Mouse (Mus musculus) c-Kit-positive CD71-negative TER-119-negative erythroid progenitor cells, embryonic 14.5 days (primary cell): ENCODE results near the gene Nfib.
A peak's percentile ranks its signal among the peaks of the same experiment; 100 is the strongest.

Experiments
- DNase-seq: peaks from one replicate; pipeline ENCODE4 v3.0.0-alpha.2; 2013; ENCODE audit warnings: low read depth

The Nfib gene

DNA sequence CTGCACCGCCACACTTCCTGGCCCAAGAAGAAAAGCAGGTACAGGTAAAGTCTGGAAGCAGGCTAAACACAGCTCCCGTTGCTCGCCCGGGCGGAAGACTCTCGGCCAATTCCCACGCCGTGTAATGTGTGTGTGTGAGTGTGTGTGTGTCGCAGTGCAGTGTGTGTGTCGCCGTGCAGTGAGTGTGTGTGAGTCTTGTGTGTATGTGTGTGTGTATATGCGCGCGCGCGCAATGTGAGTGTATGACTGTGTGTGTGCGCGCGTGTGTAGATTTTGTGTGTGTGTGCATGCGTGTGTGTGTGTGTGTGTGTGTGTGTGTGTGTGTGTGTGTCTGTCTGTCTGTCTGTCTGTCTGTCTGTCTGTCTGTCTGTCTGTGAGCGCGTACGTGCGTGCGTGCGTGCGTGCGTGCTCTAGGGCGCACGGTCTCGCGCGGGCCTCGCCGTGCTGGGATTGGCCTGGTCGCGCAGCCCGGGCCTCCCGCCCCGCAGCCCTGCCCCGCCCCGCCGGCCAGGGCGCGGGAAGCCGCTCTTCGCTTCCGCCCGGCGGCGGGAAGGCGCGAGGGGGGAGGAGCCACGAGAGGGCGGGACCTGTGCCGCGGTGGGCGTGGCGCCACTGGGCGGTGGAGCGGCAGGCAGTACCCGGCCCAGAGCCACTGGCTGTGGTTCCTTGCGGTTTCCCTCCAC, 192.7 kb downstream of the Nfib start:
- DNase-seq = peak; percentile 61

DNA sequence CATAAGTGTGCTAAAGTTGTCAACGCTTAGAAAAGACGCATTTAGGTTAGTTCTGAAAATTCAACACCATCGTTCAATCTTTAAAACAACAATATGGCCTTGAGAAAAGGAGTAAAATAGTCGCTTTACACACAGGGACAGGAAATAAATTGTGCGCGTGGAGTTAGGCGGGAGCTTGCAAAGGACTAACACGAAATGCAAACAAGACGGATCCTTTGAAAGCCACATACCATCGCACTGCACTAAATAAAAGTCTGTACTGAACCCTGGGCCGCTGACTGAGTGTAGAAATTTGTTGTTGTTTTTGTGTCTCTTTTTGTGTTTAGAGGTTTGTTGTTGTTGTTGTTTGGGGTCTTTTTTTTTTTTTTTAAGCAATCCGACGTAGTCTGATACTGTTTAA, 193.2 kb downstream of the Nfib start:
- DNase-seq = no peak

DNA sequence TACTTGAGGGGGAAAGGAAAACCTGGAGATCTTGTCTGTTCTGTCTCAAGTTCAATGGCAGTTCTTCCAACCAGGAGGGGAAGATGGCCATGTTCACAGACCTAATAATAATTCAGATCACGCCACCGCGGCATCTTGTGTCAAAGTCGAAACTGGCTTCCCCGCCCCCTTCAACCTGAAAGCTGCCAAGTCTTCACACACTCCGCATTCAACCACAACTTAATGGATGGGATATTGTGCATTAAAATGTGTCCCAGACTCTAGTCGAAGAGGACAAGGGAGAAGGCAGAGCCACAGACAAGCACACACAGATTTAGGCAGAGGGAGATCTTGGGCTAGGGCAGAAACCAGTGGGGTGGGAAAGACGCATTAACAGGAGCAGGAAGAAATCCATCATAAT, 194.0 kb downstream of the Nfib start:
- no peak for DNase-seq

DNA sequence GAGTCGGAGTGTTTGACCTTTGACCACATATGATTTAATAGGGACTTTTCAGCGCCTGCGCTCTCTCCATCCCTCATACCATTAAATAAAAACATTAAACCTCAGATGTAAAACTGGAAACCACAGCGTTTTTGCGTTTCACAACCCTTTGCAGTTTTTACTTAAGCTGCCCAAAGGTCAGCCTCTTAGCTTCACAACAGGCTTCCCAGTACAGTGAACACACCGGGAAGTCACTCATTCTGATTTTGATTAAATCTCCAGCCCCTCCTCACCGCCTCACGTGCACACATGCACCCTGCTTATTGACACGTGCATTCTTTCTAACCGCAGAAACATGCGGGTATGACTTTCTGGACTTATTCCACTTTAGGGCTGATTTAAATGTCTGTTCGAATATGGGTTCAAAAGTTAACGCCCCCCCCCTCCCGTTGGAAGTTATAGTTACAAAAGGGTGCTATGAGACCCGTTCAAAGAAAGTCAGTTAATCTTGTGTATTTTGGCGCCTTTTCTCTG, 194.5 kb downstream of the Nfib start:
- no peak for DNase-seq

DNA sequence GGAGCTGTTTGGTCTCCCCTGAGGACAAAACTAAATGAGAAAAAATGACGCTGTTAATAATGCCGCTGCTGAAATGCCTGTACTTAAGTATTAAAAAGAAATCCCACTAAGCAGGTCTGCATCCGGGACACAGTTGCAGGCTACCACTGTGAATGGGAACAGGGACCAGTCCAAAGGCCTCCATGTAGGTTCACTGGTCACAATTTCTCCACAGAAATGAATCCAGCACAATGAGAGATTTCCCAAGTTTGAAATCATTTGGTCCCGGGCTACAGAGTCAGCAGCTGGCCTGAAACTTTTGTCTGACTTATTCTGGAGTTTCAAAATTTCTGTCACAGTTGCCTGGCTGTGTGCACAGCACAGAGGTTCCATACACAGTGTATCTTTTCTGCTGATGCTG, 195.8 kb downstream of the Nfib start:
- no peak for DNase-seq

DNA sequence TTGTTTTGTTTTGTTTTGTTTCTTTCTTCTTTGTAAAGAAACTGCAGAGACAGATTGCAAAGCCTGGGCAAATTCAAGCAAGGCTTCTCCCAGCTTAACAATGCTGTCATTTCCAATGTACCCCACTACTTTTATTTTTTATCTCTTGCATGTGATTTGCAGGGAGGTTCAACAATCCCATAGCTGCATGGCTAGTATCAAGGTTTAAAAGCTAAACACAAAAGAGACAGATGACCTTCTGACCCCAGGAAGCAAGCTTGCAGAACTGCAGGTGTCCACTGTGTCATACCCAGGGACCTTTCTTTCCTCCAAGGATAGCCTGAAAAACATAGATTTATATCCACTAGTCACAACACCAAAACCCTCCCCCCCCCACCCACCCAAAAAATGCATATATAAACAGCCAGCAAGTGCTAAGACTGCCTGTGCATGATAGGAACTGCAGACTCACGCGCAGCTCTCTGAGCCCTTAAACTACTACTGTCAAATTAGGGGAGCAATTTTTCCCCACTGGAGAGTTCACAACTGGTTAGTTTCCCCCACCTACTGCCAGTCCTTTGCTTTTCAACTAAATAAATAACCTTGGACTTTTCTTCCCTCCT, 196.3 kb downstream of the Nfib start:
- no peak for DNase-seq

DNA sequence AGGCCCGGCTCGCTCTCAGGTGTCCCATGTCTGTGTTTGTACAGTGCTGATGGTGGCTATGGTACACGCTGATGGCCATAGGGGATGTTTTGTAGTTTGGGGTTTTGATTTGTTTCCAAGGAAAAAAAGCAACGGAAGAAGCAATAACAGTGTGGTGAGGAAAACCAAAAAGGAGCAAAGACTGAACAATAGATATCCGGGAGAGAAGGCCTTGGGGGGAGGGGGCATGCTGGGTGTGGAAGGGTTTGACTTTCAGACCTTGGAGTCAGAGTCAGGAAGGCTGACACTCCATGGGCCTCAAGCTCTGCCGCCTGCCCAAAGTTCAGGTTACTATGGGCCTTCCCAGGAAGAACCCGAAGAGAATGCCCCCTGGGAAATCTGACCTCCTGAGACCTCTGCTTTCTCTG, 197.3 kb downstream of the Nfib start:
- no peak for DNase-seq

DNA sequence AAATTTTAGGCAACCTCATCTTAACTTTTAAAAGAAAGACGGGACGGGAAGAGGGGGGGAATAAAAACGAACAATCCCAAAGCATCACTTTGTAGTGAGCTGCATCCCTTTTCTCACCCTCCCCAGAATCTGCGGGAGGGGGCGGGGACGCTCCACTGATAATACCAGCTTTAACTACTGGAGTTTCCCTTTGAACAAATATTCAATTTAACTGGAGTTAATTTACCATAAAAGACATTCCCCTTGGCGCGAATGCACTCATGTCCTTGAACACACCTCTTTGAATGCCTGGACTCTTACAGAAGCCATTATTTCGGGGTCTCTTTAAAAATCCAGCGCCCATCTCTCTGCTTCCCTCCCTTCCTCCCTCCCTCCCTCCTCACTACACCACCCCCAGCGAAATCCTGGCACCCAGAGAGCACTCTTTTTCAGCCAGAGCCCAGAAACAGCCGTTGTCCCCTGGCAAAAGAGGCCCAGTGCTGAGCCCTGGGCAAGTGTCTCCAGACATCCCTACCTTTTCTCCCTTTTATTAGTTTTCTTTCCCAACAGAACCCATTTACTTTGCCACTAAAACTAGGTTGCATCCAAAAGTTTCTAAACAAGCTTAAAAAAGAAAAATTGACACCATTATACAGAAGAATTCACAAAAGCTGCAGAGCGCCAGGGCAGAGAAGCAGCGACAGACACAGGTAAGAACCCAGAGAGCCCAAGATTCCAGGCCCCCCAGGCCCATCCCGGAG, 197.8 kb downstream of the Nfib start:
- DNase-seq = no peak

DNA sequence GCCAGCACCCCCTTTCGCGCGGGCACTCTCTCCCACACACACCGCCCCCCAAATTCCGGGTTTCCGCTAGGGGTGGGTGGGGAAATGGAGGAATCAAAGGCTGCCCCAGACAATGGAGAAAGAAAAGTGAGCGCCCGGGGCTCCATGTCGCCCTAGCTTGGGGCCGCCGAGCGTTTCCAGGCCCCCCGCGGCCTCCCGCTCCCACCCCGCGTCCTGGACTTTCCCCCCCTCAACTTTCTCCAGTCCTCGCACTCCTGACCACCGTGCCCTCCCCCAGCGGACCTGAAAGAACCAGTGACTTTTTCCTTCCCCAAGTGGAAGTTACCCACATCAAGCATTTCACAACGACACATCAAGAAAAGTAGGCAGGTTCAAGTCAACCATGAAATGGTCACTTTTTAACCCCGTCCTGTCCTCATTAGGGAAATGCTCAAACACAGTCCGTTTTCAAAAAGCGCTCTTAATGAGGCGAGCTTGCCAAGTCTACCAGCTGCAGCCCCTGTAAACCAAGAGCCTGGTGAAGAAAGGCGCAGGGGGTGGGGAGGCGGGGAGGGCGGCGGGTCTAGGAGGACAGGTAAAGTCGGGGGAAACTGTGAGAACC, 198.7 kb downstream of the Nfib start:
- DNase-seq = no peak

DNA sequence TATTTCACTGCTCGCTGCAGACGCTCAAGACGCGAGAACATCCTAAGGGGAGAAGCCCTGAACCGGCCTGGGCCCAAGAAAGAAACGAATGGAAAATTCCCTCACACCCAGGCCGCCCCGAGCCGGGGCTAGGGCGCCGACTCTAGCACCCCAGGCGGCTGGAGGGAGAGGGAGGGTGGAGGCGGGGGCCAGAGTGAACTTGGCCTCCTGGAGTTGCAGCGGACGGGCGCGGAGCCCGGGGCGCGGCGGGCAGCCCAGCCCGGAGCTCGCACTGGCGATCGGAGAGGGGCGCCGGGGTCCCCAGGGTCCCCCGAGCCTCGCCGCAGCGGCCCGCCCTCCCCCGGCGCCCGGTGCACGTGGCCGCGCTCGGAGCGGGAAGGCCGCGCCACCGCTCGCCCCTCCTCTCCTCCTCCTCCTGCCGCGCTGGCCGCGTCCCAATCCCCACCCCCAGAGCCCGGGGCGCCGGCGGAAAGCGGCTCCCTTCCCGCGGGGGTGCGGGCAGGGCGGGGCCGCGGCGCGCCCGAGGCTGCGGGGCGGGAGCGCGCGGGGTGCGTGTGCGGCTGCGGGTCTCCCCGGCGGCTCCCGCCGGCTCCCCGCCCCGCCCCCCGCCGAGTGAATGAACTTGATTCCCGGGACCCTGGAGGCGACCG, 199.3 kb downstream of the Nfib start:
- no peak for DNase-seq

DNA sequence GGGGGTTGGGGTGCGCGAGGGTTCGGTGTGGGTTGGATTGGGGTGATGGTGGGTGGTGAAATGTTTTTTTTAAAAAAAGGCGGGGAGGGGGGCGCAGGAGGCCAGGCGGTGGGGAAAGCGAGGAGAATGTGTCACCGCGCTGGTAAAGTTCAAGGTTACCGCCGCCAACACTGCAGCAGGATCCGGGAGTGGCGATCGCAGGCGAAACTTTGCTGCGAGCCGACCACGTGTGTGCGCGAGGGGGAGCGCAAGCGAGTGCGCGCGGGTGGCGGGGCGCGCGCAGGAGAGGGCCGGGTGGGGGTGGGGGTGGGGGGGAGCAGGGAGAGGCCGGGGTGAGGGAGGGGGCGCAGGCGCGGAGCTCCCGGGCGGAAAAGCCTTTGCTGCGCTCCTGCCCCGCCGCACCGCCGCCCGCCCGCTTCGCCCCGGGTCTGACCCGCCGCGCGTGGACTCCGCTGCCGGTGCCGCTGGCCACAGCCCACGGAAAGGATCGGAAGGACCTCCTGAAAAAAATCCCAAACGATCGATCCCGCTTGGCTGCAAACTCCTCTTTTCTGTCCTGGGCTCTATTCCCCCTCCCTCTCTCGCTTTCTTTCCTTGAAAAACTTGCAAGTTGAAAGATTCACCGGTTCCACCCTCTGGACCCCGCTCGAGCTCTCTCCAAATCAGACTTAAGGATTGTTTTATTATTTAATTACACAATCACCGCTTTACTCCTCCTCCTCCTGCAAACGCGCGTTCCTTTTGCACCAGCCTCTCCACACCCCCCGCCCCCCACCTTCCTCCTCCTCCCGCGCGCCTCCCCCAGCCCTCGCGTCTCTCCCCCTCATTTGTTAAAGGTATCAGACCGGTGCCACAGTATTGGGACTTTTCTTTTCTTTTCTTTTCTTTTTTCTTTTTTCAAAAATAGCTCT, 200.2 kb downstream of the Nfib start:
- DNase-seq = no peak

DNA sequence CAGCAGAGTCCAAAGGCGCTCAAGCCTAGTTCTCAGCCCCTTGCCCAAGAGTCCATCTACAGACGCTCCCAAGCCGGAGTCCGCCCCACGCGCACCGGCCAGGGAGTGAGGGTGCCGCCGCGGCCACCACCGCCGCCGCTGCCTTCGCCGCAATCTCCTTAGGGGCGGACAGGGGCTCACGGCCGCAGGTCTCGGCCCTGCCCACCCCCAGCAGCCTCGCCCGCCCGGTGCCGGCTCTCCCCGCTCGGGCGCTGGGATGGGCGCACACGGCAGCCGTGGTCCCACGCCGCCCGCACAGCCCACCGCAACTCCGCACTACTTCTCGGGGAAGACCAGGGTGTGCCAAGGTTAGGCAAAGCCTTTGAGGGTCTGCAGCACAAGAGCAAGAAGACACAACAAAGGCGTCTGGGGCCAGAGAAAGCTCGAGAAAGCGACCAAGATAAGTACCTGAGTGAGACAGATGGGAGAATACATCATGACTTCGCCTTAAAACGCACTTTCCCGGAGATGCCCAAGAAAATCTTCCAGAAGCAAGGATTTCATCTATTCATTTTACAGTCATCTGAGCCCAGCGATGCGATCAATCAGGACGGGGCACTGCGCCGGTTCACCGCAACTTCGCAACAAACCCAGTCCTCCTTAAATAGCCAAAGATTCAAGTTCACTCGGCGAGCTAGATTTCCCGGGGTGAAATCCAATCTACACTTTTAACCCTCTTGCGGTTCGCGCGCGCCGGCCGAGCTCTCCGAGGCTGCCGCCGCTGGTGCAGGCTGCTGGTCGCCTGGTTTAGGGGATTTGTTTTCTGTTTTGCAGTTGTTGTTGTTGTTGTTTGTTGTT, 201.0 kb downstream of the Nfib start:
- DNase-seq = no peak

DNA sequence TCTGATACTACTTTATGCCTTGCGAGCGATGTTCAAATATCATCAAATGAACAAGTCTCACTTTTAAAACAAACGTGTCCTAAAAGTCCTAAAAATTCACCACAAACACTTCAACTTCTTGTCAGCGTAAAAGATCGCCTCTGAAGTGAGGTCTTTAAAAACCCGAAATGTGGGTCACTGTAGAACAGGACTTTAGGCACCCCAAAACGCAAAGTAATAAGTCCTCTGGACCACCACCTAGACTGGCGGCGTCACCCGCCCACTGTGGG, 201.6 kb downstream of the Nfib start:
- DNase-seq = no peak

DNA sequence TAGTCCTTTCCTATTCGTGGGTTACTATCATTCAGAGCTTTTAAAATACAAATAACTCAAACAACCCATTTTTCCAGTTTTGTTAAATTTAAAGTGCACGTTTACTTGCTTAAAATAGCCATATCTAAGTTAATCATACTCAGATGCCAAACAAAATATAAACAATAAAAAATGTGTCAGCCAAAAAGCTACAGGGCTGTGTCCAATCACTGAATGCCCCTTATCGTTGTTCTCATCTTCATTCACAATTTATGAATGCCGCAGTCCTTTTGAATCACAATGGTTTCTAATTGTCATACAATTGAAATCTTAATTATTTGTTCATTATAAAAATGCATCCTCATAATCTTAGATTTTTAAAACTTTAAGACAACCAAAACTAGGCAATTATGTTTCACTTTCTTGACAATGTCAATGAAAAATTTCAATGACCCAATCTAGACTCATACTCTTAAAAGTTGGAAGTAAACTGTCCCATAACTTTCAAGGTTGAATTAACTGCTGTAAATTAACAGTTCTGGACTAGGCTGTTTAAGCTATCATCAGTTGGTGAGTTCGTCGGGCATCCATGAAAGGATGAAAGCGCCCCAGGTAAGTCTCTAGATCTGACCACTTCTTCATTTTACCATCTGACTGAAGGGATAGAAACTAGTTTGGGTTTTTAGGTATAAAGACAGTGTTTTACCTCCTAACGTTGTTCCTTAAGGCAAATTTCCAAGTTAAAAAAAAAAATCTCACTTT, 202.1 kb downstream of the Nfib start:
- DNase-seq = no peak

DNA sequence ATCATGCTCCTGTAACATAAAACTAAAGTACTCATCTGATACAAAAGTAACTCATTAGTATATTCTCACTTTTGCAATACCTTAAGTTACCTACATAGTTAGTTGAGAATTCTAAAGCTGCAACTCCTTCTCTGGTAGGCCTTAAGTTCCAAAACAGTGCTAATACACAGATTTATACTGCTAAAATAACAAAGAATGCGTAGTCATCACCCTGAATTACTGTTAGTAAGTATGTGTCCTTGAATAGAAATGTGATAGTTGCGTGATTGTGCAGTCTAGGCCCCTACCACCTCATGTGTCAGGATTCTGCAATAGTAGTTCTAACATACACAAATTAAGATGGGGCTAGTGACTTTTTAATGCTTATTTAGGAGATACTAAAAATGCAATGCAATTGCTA, 202.9 kb downstream of the Nfib start:
- no peak for DNase-seq

DNA sequence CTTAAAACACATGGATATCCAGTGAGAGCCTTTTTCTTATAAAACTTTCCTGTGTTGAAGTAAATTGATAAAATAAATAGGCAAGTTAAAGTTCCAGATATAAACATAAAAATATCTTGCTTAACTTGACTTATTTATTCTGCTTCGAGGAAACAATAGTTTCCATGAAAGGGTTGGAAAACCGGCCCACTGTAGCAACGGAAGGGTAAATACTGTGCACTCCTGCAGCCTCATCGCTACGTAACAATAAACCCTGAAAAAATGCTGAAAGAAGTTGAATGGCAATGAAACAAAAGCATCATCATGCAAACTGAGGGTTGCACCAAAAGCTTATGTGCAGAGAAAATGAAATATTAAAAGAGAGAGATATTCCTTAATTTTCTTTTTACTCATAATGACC, 203.5 kb downstream of the Nfib start:
- no peak for DNase-seq

DNA sequence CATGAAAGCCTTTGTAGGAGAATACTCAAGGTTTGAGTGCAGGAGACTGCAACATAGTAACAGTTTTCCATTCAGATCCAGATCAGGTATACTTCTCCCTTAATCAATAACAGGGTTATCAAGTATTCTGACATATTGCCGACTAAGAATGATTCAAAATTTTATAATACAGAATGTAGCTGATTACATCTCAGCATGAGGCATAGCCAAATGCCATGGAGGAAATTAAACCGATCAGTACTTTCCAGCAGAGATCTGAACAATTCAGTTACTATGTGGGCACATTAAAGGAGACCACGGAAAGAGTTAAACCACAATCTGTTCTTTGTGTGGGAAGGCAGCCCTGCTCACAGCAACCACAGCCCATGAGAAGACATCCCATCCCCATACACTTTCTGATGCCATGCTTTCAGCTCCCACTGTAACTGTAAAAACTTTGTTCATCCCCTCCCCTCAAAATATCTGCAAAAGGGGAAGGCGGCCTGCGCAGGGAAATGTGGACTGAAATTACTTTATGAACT, 204.9 kb downstream of the Nfib start:
- DNase-seq = no peak

DNA sequence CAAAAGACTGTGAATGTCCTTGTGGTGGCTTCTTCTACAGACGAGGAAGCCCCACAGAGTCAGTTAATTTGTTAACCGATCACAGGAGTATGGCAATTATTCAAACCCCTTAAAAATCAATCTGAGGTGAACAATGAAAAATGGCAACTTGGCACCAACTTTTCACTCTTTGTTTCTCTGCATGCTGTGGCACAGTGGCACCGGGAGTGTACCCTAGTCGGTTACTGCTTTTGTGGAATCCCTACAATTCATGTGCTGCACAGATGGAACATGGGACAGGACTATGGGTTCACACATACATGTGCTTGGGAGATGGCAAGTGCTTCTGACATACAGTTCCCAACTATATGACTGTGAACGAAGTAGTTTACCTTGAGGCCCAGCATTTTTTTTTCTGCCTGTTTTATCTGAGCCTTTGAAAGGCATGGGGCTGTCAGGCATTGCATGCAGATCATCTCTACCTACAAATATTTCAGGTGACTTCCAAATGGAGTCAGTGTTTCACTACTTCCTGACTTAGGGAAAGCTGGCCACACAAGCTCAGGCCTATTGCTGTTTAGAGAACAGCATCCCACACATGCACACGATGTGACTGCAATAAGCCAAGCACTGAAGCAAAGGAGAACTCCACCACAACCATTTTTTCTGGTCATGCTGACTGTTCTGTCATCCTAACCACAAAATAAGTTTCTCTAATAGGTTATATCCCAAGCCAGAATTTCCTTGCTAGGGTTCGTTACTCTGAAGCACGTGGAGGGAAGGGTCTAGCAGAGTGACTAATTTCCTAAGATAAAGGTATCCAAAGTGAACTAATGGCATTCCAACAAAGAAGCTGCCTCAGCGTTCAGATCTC, 205.6 kb downstream of the Nfib start:
- no peak for DNase-seq

DNA sequence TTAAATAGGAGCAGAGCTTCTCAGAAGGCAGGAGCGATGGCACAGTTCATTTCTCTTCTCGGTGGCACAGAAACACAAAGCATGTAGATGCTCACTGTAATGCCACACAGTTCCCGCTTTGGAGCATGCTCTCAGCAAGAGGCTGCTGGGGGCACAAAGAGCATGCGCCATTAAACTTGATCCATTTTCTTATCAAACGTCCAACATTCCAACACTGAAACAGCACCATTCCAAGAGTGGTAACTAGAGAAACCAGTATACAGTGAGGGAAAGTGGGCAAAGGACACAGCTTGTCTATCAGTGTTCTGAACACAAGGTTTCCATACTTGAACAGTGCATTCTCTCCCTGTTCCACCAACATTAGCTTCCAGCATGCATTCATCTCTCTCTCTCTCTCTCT, 206.3 kb downstream of the Nfib start:
- DNase-seq = no peak
